Mouse (Mus musculus): Measurements from ENCODE around the gene Hist2h2ab. TPM values are rescaled to one million over a fixed set of nuclear protein-coding genes. Genes with fewer than 3 reads are reported as not detected.
"Not testable (repeated sequence)": the region's sequence is repeated elsewhere in the genome, so short reads cannot be mapped to it uniquely, and the experiment has no call there.

The Hist2h2ab gene
- total RNA-seq, 2 experiments from 2014 or later, result 17.5 to 21.2 TPM

GRCm38 (mm10) chr3:96198181-96198580 is 21.5 kb upstream of the Hist2h2ab start:
- no peak for DNase-seq

GRCm38 (mm10) chr3:96198601-96199251 is 20.9 kb upstream of the Hist2h2ab start:
- DNase-seq, result not testable (repeated sequence)

DNA sequence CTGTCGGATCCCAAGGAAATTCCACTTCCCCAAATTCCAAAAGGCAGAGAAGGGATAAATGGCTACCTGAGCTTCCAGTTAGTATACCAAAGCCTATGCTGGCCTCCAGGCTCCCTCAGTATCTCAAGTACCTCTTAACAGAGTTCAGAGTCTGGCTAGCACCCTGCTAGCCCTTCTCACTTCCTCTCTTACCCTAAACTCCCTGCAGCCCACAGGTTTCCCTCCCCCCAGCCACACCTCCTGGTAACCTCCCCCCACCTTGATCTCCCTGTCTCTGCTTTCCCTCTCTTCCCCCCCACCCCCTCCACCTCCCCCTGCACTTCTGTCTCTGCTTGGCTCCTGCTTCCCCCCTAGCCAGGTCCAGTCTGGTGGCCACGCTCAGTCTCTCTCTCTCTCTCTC is 19.9 kb upstream of the Hist2h2ab start:
- DNase-seq, result no peak

- no peak for DNase-seq
Observed at GRCm38 (mm10) chr3:96207819-96208218, 11.8 kb upstream of the Hist2h2ab start.

DNA sequence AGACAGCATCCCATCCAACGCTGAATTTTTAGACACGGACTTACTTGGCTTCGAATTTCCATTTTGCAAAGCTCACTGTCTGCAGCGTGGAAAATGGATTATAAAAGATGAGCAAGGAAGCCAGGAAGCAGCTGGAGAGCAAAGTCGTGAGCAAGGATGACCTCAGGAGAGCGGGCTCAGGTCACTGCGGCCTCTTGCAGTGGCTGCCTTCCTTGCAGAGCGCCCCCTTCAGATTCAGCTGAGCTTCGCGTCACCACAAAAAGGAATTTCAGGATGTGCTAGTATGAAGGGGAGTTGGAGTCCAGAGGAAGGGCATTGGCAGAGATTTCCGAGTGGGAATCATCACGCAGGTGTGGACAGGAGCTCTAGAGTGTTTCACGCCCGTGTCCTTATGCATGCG is 10.4 kb upstream of the Hist2h2ab start:
- peak; percentile 51 for DNase-seq

GRCm38 (mm10) chr3:96219191-96219641 is 449 bp upstream of the Hist2h2ab start:
- DNase-seq, result peak; percentile 36

DNA sequence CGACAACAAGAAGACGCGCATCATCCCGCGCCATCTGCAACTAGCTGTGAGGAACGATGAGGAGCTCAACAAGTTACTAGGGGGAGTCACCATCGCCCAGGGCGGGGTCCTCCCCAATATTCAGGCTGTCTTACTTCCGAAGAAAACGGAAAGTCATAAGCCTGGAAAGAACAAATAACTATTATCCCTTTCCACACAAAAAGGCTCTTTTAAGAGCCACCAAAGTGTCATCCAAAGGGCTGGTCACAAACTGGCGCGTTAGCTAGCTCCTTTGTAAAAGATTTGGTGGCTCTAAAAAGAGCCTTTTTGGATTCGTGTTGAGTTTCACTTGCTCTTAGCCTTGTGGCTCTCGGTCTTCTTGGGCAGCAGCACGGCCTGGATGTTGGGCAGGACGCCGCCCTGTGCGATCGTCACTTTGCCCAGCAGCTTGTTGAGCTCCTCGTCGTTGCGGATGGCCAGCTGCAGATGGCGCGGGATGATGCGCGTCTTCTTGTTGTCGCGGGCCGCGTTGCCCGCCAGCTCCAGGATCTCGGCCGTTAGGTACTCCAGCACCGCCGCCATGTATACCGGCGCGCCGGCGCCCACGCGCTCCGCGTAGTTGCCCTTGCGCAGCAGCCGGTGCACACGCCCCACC is 583 bp downstream of the Hist2h2ab start:
- peak; percentile 35 for DNase-seq

GRCm38 (mm10) chr3:96220765-96221639 is 1.3 kb downstream of the Hist2h2ab start, which contains the start of the genes Hist2h2ac and Hist2h2be:
Gene Hist2h2ac, minus strand, starts transcription at chr3:96220880.
Gene Hist2h2be, plus strand, starts transcription at chr3:96221119.
- peak; percentile 91 for DNase-seq

GRCm38 (mm10) chr3:96221640-96222038 is 2.0 kb downstream of the Hist2h2ab start:
- peak; percentile 37 for DNase-seq

DNA sequence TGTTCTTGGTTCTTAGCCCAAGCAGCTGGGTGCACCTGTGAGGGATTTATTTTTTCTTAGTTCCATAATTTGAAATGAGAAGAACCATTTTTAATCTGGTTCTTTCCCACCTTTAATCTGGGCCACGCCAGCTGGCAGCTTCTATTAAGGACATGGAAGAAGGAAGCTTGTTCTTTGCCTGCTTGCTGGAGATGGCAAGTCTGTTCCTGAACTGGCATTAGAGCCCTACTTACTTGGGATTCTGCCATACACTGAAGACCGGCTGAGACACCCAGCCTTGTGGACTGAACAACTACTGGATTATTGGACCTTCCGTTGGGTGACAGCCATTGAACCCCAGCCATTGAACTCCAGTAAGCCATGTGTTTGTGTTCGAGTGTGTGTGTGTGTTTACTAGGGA is 3.1 kb downstream of the Hist2h2ab start:
- DNase-seq, result no peak

- DNase-seq, result no peak
Observed at GRCm38 (mm10) chr3:96225421-96225820, 5.8 kb downstream of the Hist2h2ab start.

GRCm38 (mm10) chr3:96226695-96227648 is 7.3 kb downstream of the Hist2h2ab start:
- DNase-seq, result no peak

- no peak for DNase-seq
Observed at GRCm38 (mm10) chr3:96228828-96229227, 9.2 kb downstream of the Hist2h2ab start.

DNA sequence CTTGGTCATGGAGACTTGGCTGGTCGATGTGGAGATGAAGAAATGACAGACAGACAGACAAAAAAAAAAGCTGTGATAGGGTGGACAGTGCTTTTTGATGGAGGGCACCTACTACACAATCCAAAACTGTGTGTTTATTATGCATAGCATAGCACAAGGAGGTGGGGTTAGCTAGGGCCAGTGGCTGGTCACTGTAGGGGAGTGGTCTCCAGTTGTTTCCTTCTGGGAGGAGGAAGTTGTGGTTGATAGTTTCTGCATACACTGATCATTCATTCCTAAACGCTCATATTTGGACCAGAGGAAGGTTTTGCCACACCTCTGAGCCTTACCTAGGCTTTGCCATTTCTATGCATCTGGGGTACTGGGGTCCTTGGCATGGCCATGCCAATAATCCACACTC is 10.7 kb downstream of the Hist2h2ab start:
- DNase-seq, result no peak

GRCm38 (mm10) chr3:96230910-96231757 is 11.5 kb downstream of the Hist2h2ab start:
- no peak for DNase-seq

DNA sequence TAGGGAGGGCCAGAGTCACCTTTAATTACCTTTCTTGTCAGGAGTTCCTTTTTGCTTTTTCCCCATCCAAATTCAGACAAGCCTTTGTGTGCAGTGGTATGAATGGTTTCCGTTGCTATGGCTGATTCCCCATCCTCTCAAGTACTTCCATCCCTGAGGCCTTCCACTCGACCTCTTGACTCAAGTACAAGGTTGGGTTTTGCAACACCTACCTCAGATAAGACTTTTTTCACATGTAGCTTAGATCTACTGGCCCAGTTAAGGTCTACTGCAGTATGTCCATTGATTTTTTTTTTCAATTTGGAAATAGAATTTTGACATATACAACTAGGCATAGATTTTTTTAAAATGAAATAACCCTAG is 12.1 kb downstream of the Hist2h2ab start:
- no peak for DNase-seq

- no peak for DNase-seq
Observed at GRCm38 (mm10) chr3:96234914-96235313, 15.2 kb downstream of the Hist2h2ab start.

GRCm38 (mm10) chr3:96235836-96236235 is 16.2 kb downstream of the Hist2h2ab start:
- no peak for DNase-seq

GRCm38 (mm10) chr3:96236834-96237334 is 17.2 kb downstream of the Hist2h2ab start:
- no peak for DNase-seq

- no peak for DNase-seq
Observed at GRCm38 (mm10) chr3:96237335-96237903, 17.8 kb downstream of the Hist2h2ab start.

Measured in adrenal gland, postnatal 10 days (tissue).